Mouse (Mus musculus) heart, adult 2 months (tissue): ENCODE data around the gene Fbxo9.

Experiments used
- CTCF ChIP-seq: fragments of 200-600 bp; IDR thresholded peaks from 2 replicates; pipeline ENCODE4 v1.8.1; 2022; ENCODE audit warnings: antibody characterized with exemption, mild to moderate bottlenecking, moderate library complexity
- POLR2A ChIP-seq: fragments of 200-500 bp; IDR thresholded peaks from 2 replicates; pipeline ENCODE4 v1.6.1; 2011; ENCODE audit warnings: mild to moderate bottlenecking, low read depth, low read length, control low read depth; ENCODE audit not compliant: insufficient read depth

DNA sequence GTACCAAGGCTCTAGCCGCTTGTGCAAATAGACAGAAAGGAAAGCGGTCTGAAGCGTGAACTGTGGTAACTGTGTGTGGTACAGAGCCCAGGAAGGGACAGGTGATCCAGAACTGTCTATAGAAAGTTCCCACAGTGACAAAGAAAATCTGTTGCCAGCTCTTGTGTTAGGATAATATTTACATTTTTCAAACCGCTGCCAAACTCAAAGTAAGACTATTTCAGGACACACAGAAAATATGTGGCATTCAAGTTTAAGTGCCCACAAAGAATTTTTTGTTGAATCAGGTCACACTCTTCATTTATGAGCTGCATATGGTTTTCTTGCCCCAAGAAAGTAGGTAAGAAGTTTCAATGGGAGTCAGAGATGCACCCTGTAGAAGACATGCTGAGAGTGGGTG lies 75.9 kb downstream of the Fbxo9 start:
- no peak for TF ChIP-seq CTCF
- no peak for TF ChIP-seq POLR2A
